Mouse (Mus musculus) CH12.LX (cell line): ENCODE measurements around the gene Ppara.

Experiments used
- CHD2 ChIP-seq: IDR thresholded peaks from 2 replicates; pipeline ENCODE4 v1.6.1; 2011; ENCODE audit warnings: low read length, improper control_type of control experiment
- CTCF ChIP-seq, 2 experiments: IDR thresholded peaks in 1 of 2; conservative IDR thresholded peaks in 1 of 2; 2 replicates each; pipeline ENCODE4 v1.5.1; 2011 to 2012; ENCODE audit warnings: low read depth in 2 of 2, low read length in 2 of 2, improper control_type of control experiment in 1 of 2, inconsistent platforms in 1 of 2, mild to moderate bottlenecking in 1 of 2, moderate library complexity in 1 of 2
- EP300 ChIP-seq: IDR thresholded peaks from 2 replicates; pipeline ENCODE4 v1.6.1; 2011; ENCODE audit warnings: low read length, improper control_type of control experiment
- MAFK ChIP-seq: IDR thresholded peaks from 2 replicates; pipeline ENCODE4 v1.6.1; 2011; ENCODE audit warnings: low read length, improper control_type of control experiment; ENCODE audit not compliant: insufficient replicate concordance
- NRF1 ChIP-seq: IDR thresholded peaks from 2 replicates; pipeline ENCODE4 v1.6.1; 2014; ENCODE audit warnings: low read depth, mild to moderate bottlenecking, inconsistent platforms, low read length, improper control_type of control experiment, moderate library complexity
- POLR2A ChIP-seq: IDR thresholded peaks from 2 replicates; pipeline ENCODE4 v1.6.1; 2011; ENCODE audit warnings: low read depth, mild to moderate bottlenecking, improper control_type of control experiment, low read length
- POLR2AphosphoS2 ChIP-seq: IDR thresholded peaks from 2 replicates; pipeline ENCODE4 v1.6.1; 2011; ENCODE audit warnings: low read depth, low read length, improper control_type of control experiment
- RAD21 ChIP-seq: IDR thresholded peaks from 2 replicates; pipeline ENCODE4 v1.6.1; 2011; ENCODE audit warnings: low read depth, mild to moderate bottlenecking, low read length, improper control_type of control experiment, moderate library complexity
- TCF12 ChIP-seq: IDR thresholded peaks from 2 replicates; pipeline ENCODE4 v1.6.1; 2014; ENCODE audit warnings: low read depth, mild to moderate bottlenecking, inconsistent platforms, low read length, improper control_type of control experiment
- UBTF ChIP-seq: IDR thresholded peaks from 2 replicates; pipeline ENCODE4 v1.6.1; 2012; ENCODE audit warnings: low read depth, mild to moderate bottlenecking, inconsistent platforms, low read length, improper control_type of control experiment, moderate library complexity
- USF1 ChIP-seq: IDR thresholded peaks from 2 replicates; pipeline ENCODE4 v1.6.1; 2014; ENCODE audit warnings: low read depth, mild to moderate bottlenecking, inconsistent platforms, low read length, improper control_type of control experiment
- ZMIZ1 ChIP-seq: IDR thresholded peaks from 2 replicates; pipeline ENCODE4 v1.6.1; 2012; ENCODE audit warnings: low read depth, mild to moderate bottlenecking, inconsistent platforms, low read length, improper control_type of control experiment

DNA sequence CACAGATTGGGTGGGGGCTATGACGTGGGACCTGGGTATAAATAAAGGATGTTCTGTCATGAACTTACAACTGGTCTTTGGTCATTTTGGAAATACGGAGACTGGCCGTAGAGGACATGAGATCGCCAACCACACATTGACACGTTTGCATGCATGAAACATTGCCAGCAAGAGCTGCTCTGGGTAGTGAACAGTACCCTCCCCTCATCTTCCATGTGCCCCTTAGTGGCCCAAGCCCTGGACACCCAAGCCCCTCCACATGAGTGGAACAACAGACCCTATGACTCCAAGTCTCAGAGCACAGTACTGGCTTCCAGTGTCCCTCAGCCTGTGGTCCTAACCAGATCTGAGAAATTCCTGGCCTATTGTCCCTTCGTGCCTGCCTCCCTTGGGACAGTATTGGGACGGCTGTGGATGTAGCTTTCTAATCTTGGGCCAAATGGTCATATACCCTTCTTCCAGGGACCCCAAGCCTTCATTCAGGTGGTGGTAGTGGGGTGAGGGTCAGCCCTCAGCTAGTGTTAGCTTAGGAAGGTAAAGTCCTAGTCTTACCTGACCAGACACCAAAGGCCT lies 27.2 kb upstream of the Ppara start:
- no peak for TF ChIP-seq TCF12
- no peak for TF ChIP-seq POLR2AphosphoS2
- no peak for TF ChIP-seq CTCF (conservative IDR thresholded peaks at IDR 0.05 in 1 of 2, IDR thresholded peaks at IDR 0.05 in 1 of 2; ENCODE audit: low read depth in 2 of 2, low read length in 2 of 2)
- TF ChIP-seq EP300, result no peak
- no peak for TF ChIP-seq MAFK
- no peak for TF ChIP-seq CHD2
- no peak for TF ChIP-seq POLR2A
- TF ChIP-seq RAD21, result no peak
- TF ChIP-seq UBTF, result no peak
- TF ChIP-seq ZMIZ1, result no peak
- no peak for TF ChIP-seq NRF1
- TF ChIP-seq USF1, result no peak
